Mouse (Mus musculus): Measurements from ENCODE around the gene Mtch1. TPM values are rescaled to one million over a fixed set of nuclear protein-coding genes. Genes with fewer than 3 reads are reported as not detected.

Gene Mtch1
- polyA plus RNA-seq, 1 experiment: 464 TPM

GRCm38 (mm10) chr17:29315672-29316465 is 31.9 kb downstream of the Mtch1 start:
- H3K79me2 ChIP-seq (ENCODE audit: control insufficient read depth, insufficient read depth): no peaks in the 10 kb centered on the region
- TF ChIP-seq MYOD1 (IDR thresholded peaks at IDR 0.05; ENCODE audit: control insufficient read depth, insufficient read length, low read depth): peak; percentile 66
- TF ChIP-seq USF1 (IDR thresholded peaks at IDR 0.05; ENCODE audit: low read depth): no peak
- TF ChIP-seq FOSL1 (IDR thresholded peaks at IDR 0.05; ENCODE audit: insufficient read depth, low read length, poor library complexity, severe bottlenecking): no peak
- TF ChIP-seq MAX (IDR thresholded peaks at IDR 0.05): peak; percentile 8
- no peaks in the 10 kb centered on the region for H3K27me3 ChIP-seq (ENCODE audit: control insufficient read depth, insufficient read depth, insufficient read length)
- H3K4me3 ChIP-seq (ENCODE audit: insufficient read depth, poor library complexity, severe bottlenecking): no peak overlapping the region
- H3K79me3 ChIP-seq (ENCODE audit: low read depth): no peaks in the 10 kb centered on the region
- peak overlapping the region; percentile 59 for H3ac ChIP-seq (ENCODE audit: control insufficient read depth, insufficient read length, low read depth)
- no peaks in the 10 kb centered on the region for H3K36me3 ChIP-seq (ENCODE audit: control insufficient read depth, insufficient read depth)

GRCm38 (mm10) chr17:29313300-29313699 is 34.4 kb downstream of the Mtch1 start:
- H3K79me2 ChIP-seq (ENCODE audit: control insufficient read depth, insufficient read depth): no peaks in the 10 kb centered on the region
- no peak overlapping the region for H3K4me3 ChIP-seq (ENCODE audit: insufficient read depth, poor library complexity, severe bottlenecking)
- no peaks in the 10 kb centered on the region for H3K36me3 ChIP-seq (ENCODE audit: control insufficient read depth, insufficient read depth)
- no peak overlapping the region for H3ac ChIP-seq (ENCODE audit: control insufficient read depth, insufficient read length, low read depth)
- no peak for TF ChIP-seq MYOD1 (IDR thresholded peaks at IDR 0.05; ENCODE audit: control insufficient read depth, insufficient read length, low read depth)
- TF ChIP-seq MYOG (IDR thresholded peaks at IDR 0.05; ENCODE audit: control insufficient read depth, extremely low read depth, insufficient read length): no peak
- TF ChIP-seq MAX (IDR thresholded peaks at IDR 0.05): no peak
- no peak for TF ChIP-seq FOSL1 (IDR thresholded peaks at IDR 0.05; ENCODE audit: insufficient read depth, low read length, poor library complexity, severe bottlenecking)
- no peak for TF ChIP-seq CEBPB (IDR thresholded peaks at IDR 0.05; ENCODE audit: low read depth)
- no peak for TF ChIP-seq CTCF (IDR thresholded peaks at IDR 0.05; ENCODE audit: control insufficient read depth, insufficient read depth, insufficient read length)
- TF ChIP-seq USF1 (IDR thresholded peaks at IDR 0.05; ENCODE audit: low read depth): no peak
- H3K27me3 ChIP-seq (ENCODE audit: control insufficient read depth, insufficient read depth, insufficient read length): no peaks in the 10 kb centered on the region
- H3K79me3 ChIP-seq (ENCODE audit: low read depth): no peaks in the 10 kb centered on the region

- Histone ChIP-seq H3K79me3 (ENCODE audit: low read depth) (no peaks in the 10 kb centered on the region), H3K27me3 (ENCODE audit: control insufficient read depth, insufficient read depth, insufficient read length) (no peaks in the 10 kb centered on the region), H3K4me3 (ENCODE audit: insufficient read depth, poor library complexity, severe bottlenecking) (no peak overlapping the region), H3K79me2 (ENCODE audit: control insufficient read depth, insufficient read depth) (no peaks in the 10 kb centered on the region), H3ac (ENCODE audit: control insufficient read depth, insufficient read length, low read depth) (no peak overlapping the region), H3K36me3 (ENCODE audit: control insufficient read depth, insufficient read depth) (no peaks in the 10 kb centered on the region)
- TF ChIP-seq CTCF (IDR thresholded peaks at IDR 0.05; ENCODE audit: control insufficient read depth, insufficient read depth, insufficient read length) (no peak), MYOD1 (IDR thresholded peaks at IDR 0.05; ENCODE audit: control insufficient read depth, insufficient read length, low read depth) (no peak), USF1 (IDR thresholded peaks at IDR 0.05; ENCODE audit: low read depth) (no peak), CEBPB (IDR thresholded peaks at IDR 0.05; ENCODE audit: low read depth) (no peak), MAX (IDR thresholded peaks at IDR 0.05) (no peak), MYOG (IDR thresholded peaks at IDR 0.05; ENCODE audit: control insufficient read depth, extremely low read depth, insufficient read length) (no peak), FOSL1 (IDR thresholded peaks at IDR 0.05; ENCODE audit: insufficient read depth, low read length, poor library complexity, severe bottlenecking) (no peak)
Observed at GRCm38 (mm10) chr17:29312082-29312481, 35.7 kb downstream of the Mtch1 start.

- no peak overlapping the region for H3K4me3 ChIP-seq (ENCODE audit: insufficient read depth, poor library complexity, severe bottlenecking)
- H3ac ChIP-seq (ENCODE audit: control insufficient read depth, insufficient read length, low read depth): no peak overlapping the region
- TF ChIP-seq MYOD1 (IDR thresholded peaks at IDR 0.05; ENCODE audit: control insufficient read depth, insufficient read length, low read depth) (no peak), FOSL1 (IDR thresholded peaks at IDR 0.05; ENCODE audit: insufficient read depth, low read length, poor library complexity, severe bottlenecking) (no peak), MYOG (IDR thresholded peaks at IDR 0.05; ENCODE audit: control insufficient read depth, extremely low read depth, insufficient read length) (no peak), CTCF (IDR thresholded peaks at IDR 0.05; ENCODE audit: control insufficient read depth, insufficient read depth, insufficient read length) (no peak), CEBPB (IDR thresholded peaks at IDR 0.05; ENCODE audit: low read depth) (no peak), USF1 (IDR thresholded peaks at IDR 0.05; ENCODE audit: low read depth) (no peak), MAX (IDR thresholded peaks at IDR 0.05) (no peak)
- no peaks in the 10 kb centered on the region for H3K36me3 ChIP-seq (ENCODE audit: control insufficient read depth, insufficient read depth)
- H3K79me2 ChIP-seq (ENCODE audit: control insufficient read depth, insufficient read depth): no peaks in the 10 kb centered on the region
- no peaks in the 10 kb centered on the region for H3K27me3 ChIP-seq (ENCODE audit: control insufficient read depth, insufficient read depth, insufficient read length)
- no peaks in the 10 kb centered on the region for H3K79me3 ChIP-seq (ENCODE audit: low read depth)
Observed at GRCm38 (mm10) chr17:29311602-29312001, 36.1 kb downstream of the Mtch1 start.

- Histone ChIP-seq H3K4me3 (ENCODE audit: insufficient read depth, poor library complexity, severe bottlenecking) (no peak overlapping the region), H3K36me3 (ENCODE audit: control insufficient read depth, insufficient read depth) (no peaks in the 10 kb centered on the region), H3ac (ENCODE audit: control insufficient read depth, insufficient read length, low read depth) (no peak overlapping the region), H3K79me3 (ENCODE audit: low read depth) (no peaks in the 10 kb centered on the region), H3K79me2 (ENCODE audit: control insufficient read depth, insufficient read depth) (no peaks in the 10 kb centered on the region), H3K27me3 (ENCODE audit: control insufficient read depth, insufficient read depth, insufficient read length) (no peaks in the 10 kb centered on the region)
- TF ChIP-seq USF1 (IDR thresholded peaks at IDR 0.05; ENCODE audit: low read depth): no peak
- TF ChIP-seq FOSL1 (IDR thresholded peaks at IDR 0.05; ENCODE audit: insufficient read depth, low read length, poor library complexity, severe bottlenecking): no peak
- TF ChIP-seq MAX (IDR thresholded peaks at IDR 0.05): no peak
- TF ChIP-seq CEBPB (IDR thresholded peaks at IDR 0.05; ENCODE audit: low read depth): no peak
- TF ChIP-seq MYOG (IDR thresholded peaks at IDR 0.05; ENCODE audit: control insufficient read depth, extremely low read depth, insufficient read length): no peak
- no peak for TF ChIP-seq MYOD1 (IDR thresholded peaks at IDR 0.05; ENCODE audit: control insufficient read depth, insufficient read length, low read depth)
- TF ChIP-seq CTCF (IDR thresholded peaks at IDR 0.05; ENCODE audit: control insufficient read depth, insufficient read depth, insufficient read length): no peak
Observed at GRCm38 (mm10) chr17:29310056-29310623, 37.6 kb downstream of the Mtch1 start.
